Mouse (Mus musculus) stomach, embryonic 14.5 days (tissue): ENCODE measurements around the gene Usp43. TPM values are rescaled to one million over a fixed set of nuclear protein-coding genes. Genes with fewer than 3 reads are reported as not detected.

Experiments
- ATAC-seq: fragments of 200-750 bp; cut with Nextera tagmentation; 2 replicates; pipeline ENCODE4 v1.8.0; 2017; ENCODE audit warnings: low read depth, moderate TSS enrichment; ENCODE audit not compliant: insufficient number of reproducible peaks, insufficient read depth, low FRiP score
- H3K27ac ChIP-seq: fragments of 300-500 bp; sonication (generic); 2 replicates; pipeline ENCODE4 v1.5.1; 2014; ENCODE audit warnings: mild to moderate bottlenecking, low read length, moderate library complexity, mixed read lengths
- H3K27me3 ChIP-seq: fragments of 300-500 bp; sonication (generic); 2 replicates; pipeline ENCODE4 v1.6.1; 2014; ENCODE audit warnings: low read length, control low read depth, mixed read lengths; ENCODE audit not compliant: control insufficient read depth, insufficient read depth
- H3K36me3 ChIP-seq: fragments of 300-500 bp; sonication (generic); 2 replicates; pipeline ENCODE4 v1.6.1; 2014; ENCODE audit warnings: mild to moderate bottlenecking, control low read depth, low read length, moderate library complexity, mixed read lengths; ENCODE audit not compliant: control insufficient read depth, insufficient read depth
- H3K4me1 ChIP-seq: fragments of 300-500 bp; sonication (generic); 2 replicates; pipeline ENCODE4 v1.6.1; 2014; ENCODE audit warnings: low read length, control low read depth, mixed read lengths; ENCODE audit not compliant: control insufficient read depth, insufficient read depth
- H3K4me2 ChIP-seq: fragments of 300-500 bp; sonication (generic); replicated peaks from 2 replicates; pipeline ENCODE4 v1.6.1; 2014; ENCODE audit warnings: low read depth, low read length, control low read depth
- H3K4me3 ChIP-seq: fragments of 300-500 bp; sonication (generic); 2 replicates; pipeline ENCODE4 v1.5.1; 2014; ENCODE audit warnings: low read depth, low read length, control low read depth
- H3K9ac ChIP-seq: fragments of 300-500 bp; sonication (generic); replicated peaks from 2 replicates; pipeline ENCODE4 v1.6.1; 2014; ENCODE audit warnings: low read depth, mild to moderate bottlenecking, control low read depth, low read length, moderate library complexity, mixed read lengths
- H3K9me3 ChIP-seq: fragments of 300-500 bp; sonication (generic); 2 replicates; pipeline ENCODE4 v1.6.1; 2016; ENCODE audit warnings: low read depth, low read length, control low read depth; ENCODE audit not compliant: control insufficient read depth
- WGBS: fragments of 180-500 bp; shearing (Covaris S2); extraction: QIAGEN DNeasy Blood & Tissue Kit; methylation state at CpG from one replicate; pipeline ENCODE4 v1.1.7; 2014; 5-methylcytosine and 5-hydroxymethylcytosine counted together
- polyA plus RNA-seq: library from polyadenylated mRNA; unstranded; fragments of >200 nt; fragmentation: Nextera tagmentation; extraction: Ambion mirVana; gene quantifications from 2 replicates; pipeline ENCODE4 v1.2.1, GENCODE M21; 2014

Gene Usp43
- polyA plus RNA-seq, 1 experiment from 2014 or later = 3.9 TPM

- ATAC-seq = no peak
- H3K9ac ChIP-seq = no peak overlapping the region
- 41% methylated on average over 9 of the region's 9 CpGs for WGBS
These were observed 1.6 kb downstream of the Usp43 start for GRCm38 (mm10) chr11:67920226-67920960.

GRCm38 (mm10) chr11:67919593-67919992, 2.4 kb downstream of the Usp43 start:
- 56% methylated on average over 5 of the region's 5 CpGs for WGBS
- Histone ChIP-seq H3K9me3 (no peaks in the 10 kb centered on the region), H3K4me1 (no peaks in the 10 kb centered on the region), H3K4me3 (no peak overlapping the region), H3K27ac (no peak overlapping the region), H3K27me3 (no peaks in the 10 kb centered on the region), H3K9ac (no peak overlapping the region), H3K36me3 (no peaks in the 10 kb centered on the region), H3K4me2 (no peak overlapping the region)
- no peak for ATAC-seq

More at GRCm38 (mm10) chr11:67920226-67920960, 1.6 kb downstream of the Usp43 start:
- H3K36me3 ChIP-seq = no peaks in the 10 kb centered on the region
- no peaks in the 10 kb centered on the region for H3K9me3 ChIP-seq
- no peaks in the 10 kb centered on the region for H3K27me3 ChIP-seq
- H3K27ac ChIP-seq = no peak overlapping the region
- peak overlapping the region; percentile 100 for H3K4me2 ChIP-seq
- H3K4me1 ChIP-seq = no peaks in the 10 kb centered on the region
- H3K4me3 ChIP-seq = peak overlapping the region; percentile 71

- no peak overlapping the region for H3K27ac ChIP-seq
- 74% methylated on average over 3 of the region's 3 CpGs for WGBS
- no peak overlapping the region for H3K9ac ChIP-seq
- H3K36me3 ChIP-seq = no peaks in the 10 kb centered on the region
- H3K4me1 ChIP-seq = no peaks in the 10 kb centered on the region
- ATAC-seq = no peak
- H3K4me2 ChIP-seq = no peak overlapping the region
- H3K4me3 ChIP-seq = no peak overlapping the region
- H3K9me3 ChIP-seq = no peaks in the 10 kb centered on the region
- H3K27me3 ChIP-seq = no peaks in the 10 kb centered on the region
These were observed 4.8 kb downstream of the Usp43 start for GRCm38 (mm10) chr11:67917126-67917525.

- ATAC-seq = no peak
- H3K9me3 ChIP-seq = no peaks in the 10 kb centered on the region
- H3K27ac ChIP-seq = no peak overlapping the region
- 82% methylated on average over 5 of the region's 5 CpGs for WGBS
- H3K9ac ChIP-seq = no peak overlapping the region
- H3K4me2 ChIP-seq = no peak overlapping the region
- H3K4me3 ChIP-seq = no peak overlapping the region
- H3K27me3 ChIP-seq = no peaks in the 10 kb centered on the region
- H3K36me3 ChIP-seq = no peaks in the 10 kb centered on the region
- no peaks in the 10 kb centered on the region for H3K4me1 ChIP-seq
These were observed 10.9 kb downstream of the Usp43 start for GRCm38 (mm10) chr11:67911074-67911473.

GRCm38 (mm10) chr11:67903756-67904155, 18.2 kb downstream of the Usp43 start:
- no peak for ATAC-seq
- Histone ChIP-seq H3K27me3 (no peaks in the 10 kb centered on the region), H3K4me3 (no peak overlapping the region), H3K9me3 (no peaks in the 10 kb centered on the region), H3K4me2 (no peak overlapping the region), H3K27ac (no peak overlapping the region), H3K36me3 (no peaks in the 10 kb centered on the region), H3K4me1 (no peaks in the 10 kb centered on the region), H3K9ac (no peak overlapping the region)
- 87% methylated on average over 4 of the region's 4 CpGs for WGBS

GRCm38 (mm10) chr11:67897064-67897560, 24.8 kb downstream of the Usp43 start:
- ATAC-seq = no peak
- no peak overlapping the region for H3K9ac ChIP-seq
- H3K4me2 ChIP-seq = no peak overlapping the region
- no peaks in the 10 kb centered on the region for H3K9me3 ChIP-seq
- H3K36me3 ChIP-seq = no peaks in the 10 kb centered on the region
- no peaks in the 10 kb centered on the region for H3K27me3 ChIP-seq
- 52% methylated on average over 8 of the region's 8 CpGs for WGBS
- no peak overlapping the region for H3K27ac ChIP-seq
- H3K4me1 ChIP-seq = no peaks in the 10 kb centered on the region
- H3K4me3 ChIP-seq = no peak overlapping the region

- Histone ChIP-seq H3K4me1 (no peaks in the 10 kb centered on the region), H3K9me3 (no peaks in the 10 kb centered on the region), H3K27me3 (no peaks in the 10 kb centered on the region), H3K27ac (no peak overlapping the region), H3K36me3 (no peaks in the 10 kb centered on the region), H3K4me3 (no peak overlapping the region), H3K4me2 (no peak overlapping the region), H3K9ac (no peak overlapping the region)
- 64% methylated on average over 7 of the region's 7 CpGs for WGBS
- no peak for ATAC-seq
These were observed 26.3 kb downstream of the Usp43 start for GRCm38 (mm10) chr11:67895641-67896040.

- Histone ChIP-seq H3K4me1 (no peaks in the 10 kb centered on the region), H3K36me3 (no peaks in the 10 kb centered on the region), H3K27ac (no peak overlapping the region), H3K9me3 (no peaks in the 10 kb centered on the region; the same call in 1 of the 2 replicates), H3K27me3 (no peaks in the 10 kb centered on the region), H3K4me2 (no peak overlapping the region), H3K4me3 (no peak overlapping the region), H3K9ac (no peak overlapping the region)
- 73% methylated on average over 5 of the region's 5 CpGs for WGBS
- ATAC-seq = no peak
These were observed 33.4 kb downstream of the Usp43 start for GRCm38 (mm10) chr11:67888521-67888920.

GRCm38 (mm10) chr11:67885921-67886320, 36.0 kb downstream of the Usp43 start:
- ATAC-seq = no peak
- H3K9ac ChIP-seq = no peak overlapping the region
- 98% methylated on average over 2 of the region's 2 CpGs for WGBS

More at GRCm38 (mm10) chr11:67885921-67886320, 36.0 kb downstream of the Usp43 start:
- no peak overlapping the region for H3K4me3 ChIP-seq
- no peaks in the 10 kb centered on the region for H3K4me1 ChIP-seq
- H3K27ac ChIP-seq = no peak overlapping the region
- no peaks in the 10 kb centered on the region; the same call in 1 of the 2 replicates for H3K9me3 ChIP-seq
- H3K36me3 ChIP-seq = no peaks in the 10 kb centered on the region
- H3K27me3 ChIP-seq = no peaks in the 10 kb centered on the region
- H3K4me2 ChIP-seq = no peak overlapping the region
